Mouse (Mus musculus): ENCODE results near the gene Cerkl.

Gene Cerkl

DNA sequence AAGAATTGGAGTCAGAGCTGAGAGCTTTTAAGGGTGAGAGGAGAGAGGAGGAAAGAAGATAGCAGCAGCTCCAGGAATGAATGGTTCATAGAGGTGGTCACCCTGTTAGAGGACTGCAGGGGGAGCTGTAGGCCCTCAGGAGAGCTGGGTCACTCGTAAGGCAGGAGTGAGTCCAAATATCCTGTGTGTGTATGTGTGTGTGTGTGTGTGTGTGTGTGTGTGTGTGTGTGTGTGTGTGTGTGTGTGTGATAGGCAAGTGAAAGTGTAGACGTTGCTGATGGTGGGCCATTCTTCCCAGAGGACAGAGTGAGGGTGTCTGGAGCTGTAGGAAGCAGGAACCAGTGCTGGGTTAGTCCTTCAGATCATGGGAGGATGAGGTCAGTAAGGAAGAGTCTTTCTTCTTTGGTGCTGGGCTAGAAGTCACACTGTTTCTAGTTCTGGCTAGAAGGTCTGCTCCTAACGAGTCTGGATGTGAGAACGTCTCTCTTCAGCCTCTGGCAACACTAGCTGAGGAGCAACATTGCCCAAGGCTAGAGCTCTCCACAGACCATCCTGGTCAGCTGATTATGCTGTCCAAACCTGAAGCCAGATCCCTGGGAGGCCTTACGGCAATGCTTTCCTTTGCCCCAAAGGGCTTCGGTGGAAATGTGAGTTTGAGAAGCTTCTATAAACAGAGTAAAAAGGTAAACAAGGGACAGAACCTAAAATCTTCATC, 83.9 kb downstream of the Cerkl start:
- DNase-seq (ENCODE audit: low read depth, low spot score), result peak; percentile 84

DNA sequence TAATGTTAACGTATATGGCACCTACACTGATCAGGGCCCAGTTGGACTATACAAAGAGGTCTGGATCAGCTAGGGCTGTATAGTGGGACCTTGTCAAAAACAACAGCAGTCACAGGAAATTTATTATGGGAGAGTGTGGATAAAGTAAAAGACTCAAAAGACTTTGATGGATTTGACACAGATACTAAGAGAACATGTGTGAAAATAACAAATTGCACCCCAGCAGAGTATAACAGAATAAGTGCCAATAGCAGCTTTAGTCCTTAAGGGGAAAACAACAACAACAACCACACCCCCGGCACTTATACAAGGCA, 84.5 kb downstream of the Cerkl start:
- DNase-seq (ENCODE audit: low read depth, low spot score), result no peak

DNA sequence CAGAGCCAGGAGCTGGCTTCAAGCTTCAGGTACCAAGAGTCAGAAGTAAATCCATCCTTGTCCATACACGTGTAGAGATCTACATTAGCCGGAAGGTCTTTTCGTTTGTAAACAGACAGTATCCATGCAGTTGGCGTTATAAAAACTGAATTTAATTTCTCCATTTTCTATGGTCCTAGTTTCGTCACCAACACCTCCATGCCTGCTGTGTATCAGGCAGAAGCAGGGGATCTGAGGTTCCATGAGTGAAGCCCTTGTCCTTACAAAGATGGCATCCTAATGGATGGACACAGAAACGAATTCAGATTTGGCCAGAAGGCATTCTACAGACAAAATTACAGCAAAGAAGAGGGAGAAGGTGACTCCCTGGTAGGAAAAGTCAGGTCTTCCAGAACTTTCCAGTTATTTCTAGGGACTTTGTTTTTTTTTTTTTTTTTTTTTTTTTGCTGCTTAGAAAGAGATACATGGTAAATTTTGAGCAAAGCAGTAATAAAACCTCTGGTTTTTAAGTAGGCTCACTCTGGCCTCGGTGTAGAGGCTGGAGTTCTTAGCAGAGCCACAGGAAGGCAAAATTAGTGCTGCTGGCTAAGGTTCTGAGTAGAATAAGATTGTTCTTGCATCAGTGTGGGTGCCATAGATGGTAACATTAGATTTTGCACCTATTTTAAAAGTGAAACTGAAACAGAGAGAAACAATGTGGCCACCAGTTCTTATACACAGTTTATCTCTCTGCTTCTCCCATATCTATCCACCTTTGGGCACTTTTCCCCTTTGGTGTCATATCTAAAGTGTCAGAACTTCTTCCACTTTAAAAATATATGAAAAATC, 85.0 kb downstream of the Cerkl start:
- peak; percentile 66 for DNase-seq (ENCODE audit: low read depth, low spot score)

- peak; percentile 88 for DNase-seq (ENCODE audit: low read depth, low spot score)
These were observed 85.8 kb downstream of the Cerkl start for GRCm38 (mm10) chr2:79370711-79371312.

DNA sequence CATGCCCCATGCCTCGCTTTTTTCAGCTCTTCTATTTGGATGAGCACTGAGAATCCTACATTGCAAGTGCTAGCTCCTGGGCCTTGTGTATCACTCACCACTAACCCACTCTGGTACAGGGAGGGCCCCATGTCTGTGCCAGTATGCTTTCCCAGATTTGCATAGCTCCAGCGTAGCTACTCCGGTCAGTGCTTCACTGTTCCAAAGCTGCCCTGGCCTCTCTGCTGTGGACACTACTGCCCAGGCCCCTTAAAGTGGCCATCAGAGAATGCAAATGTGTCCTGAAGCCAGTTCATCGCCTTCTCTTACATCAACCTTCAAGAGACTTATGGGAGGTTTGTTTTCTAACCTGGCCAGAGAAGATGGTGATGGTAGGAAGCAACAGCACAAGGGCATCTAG, 86.7 kb downstream of the Cerkl start:
- peak; percentile 81 for DNase-seq (ENCODE audit: low read depth, low spot score)

- DNase-seq (ENCODE audit: low read depth, low spot score), result peak; percentile 92
These were observed 87.5 kb downstream of the Cerkl start for GRCm38 (mm10) chr2:79369061-79369524.

DNA sequence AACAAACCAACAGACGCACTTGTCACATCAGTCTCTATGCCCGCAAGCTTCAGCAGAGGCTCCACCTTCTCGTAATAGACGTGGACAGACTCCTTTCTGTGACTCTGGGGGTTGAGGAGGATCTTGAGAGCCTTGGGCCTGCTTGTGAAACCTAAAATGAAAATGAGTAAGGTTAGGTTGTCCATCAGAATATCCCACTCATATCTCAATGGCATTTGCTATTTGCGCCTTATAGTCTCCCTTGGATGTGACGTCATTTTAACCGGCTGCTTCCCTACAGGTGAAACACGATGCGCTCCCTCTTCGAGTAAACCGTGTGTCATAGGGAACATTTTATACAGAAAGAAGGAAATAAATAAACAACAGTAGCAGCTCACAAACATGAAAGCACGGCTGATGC, 87.9 kb downstream of the Cerkl start:
- DNase-seq (ENCODE audit: low read depth, low spot score), result peak; percentile 83

DNA sequence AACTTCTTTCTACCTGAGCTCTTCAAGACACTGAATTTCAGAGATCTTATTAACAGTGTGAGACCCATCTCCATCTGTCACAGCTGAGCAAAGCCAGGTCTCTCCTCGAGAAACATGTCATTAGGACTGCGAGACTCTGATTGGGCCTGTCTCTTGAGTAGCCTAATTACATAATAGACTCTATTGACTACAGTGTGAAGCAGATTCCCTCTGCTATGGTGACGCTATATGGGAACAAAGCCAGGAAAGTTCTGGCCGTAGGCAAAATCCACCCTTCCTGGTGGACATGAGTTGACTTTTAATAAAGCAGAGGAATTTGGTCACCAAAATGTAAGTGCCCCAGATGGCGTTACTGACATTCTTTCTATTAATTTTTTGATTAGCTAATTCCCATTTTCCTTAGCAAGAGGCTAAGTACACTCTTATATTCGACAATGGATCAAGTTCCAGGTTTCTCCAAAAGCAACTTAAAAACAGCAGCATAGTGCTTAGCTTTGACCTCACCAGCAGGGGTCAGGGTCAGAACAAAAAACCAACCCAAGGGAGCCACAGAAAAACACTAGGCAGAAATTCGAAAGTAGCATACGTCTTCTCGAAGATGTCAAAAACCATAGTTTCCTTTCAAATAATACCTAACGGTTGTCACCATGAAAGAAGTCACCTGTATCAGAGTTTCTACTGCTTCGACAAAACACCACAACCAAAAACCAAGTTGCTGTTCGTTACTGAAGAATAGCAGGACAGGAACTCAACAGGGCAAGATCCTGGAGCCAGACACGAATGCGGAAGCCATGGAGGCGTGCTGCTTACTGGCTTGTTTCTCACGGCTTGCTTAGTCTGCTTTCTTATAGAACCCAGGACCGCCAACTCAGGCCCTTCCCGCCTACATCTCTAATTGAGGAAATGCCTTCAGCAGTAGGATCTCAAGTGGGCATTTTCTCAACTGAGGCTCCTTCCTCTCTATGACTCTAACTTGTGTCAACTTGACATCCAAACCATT, 88.8 kb downstream of the Cerkl start:
- peak; percentile 86 for DNase-seq (ENCODE audit: low read depth, low spot score)

DNA sequence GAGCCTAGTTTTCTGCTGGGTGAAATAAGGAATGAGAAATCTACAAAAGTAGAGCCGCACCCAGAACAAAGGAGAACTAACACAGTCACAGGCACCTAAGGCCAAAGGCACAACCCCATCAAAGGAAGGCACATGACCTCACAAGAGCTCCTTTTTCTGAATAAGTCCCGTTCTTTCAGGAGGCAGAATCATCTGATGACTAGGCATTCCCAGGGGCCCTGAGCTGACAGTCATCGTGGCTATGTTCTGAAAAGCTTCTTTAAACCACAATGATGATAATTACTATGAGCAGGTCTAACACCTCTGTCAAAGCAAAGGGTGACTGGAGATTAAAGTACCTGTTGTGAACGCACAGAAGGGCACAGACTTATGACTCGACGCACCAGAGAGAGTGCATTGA, 92.7 kb downstream of the Cerkl start:
- DNase-seq (ENCODE audit: low read depth, low spot score), result no peak

- no peak for DNase-seq (ENCODE audit: low read depth, low spot score)
These were observed 94.6 kb downstream of the Cerkl start for GRCm38 (mm10) chr2:79362029-79362428.

- no peak for DNase-seq (ENCODE audit: low read depth, low spot score)
These were observed 98.8 kb downstream of the Cerkl start for GRCm38 (mm10) chr2:79357835-79358234.

GRCm38 (mm10) chr2:79354773-79355172, 101.8 kb downstream of the Cerkl start:
- no peak for DNase-seq (ENCODE audit: low read depth, low spot score)

GRCm38 (mm10) chr2:79352100-79352802, 104.3 kb downstream of the Cerkl start:
- DNase-seq (ENCODE audit: low read depth, low spot score), result no peak

GRCm38 (mm10) chr2:79351179-79352099, 105.1 kb downstream of the Cerkl start:
- no peak for DNase-seq (ENCODE audit: low read depth, low spot score)

DNA sequence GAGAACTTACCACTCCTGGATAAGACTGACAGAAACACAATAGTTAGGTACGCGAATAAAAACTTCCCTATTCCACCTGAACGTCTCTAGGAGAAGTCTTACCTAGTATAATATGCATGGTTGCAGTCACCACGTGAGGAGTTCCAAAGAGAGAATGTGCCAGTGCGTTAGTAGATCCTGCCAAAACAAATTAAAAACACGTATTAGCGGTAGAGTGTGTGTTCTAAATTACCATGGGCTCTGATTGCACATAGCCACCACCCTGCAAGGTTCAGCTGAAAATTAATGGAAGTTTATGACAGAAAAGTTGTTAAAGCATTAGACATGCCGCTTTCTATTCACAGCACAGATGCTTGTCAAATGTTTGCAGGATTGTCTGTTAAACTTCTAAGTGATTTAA, 113.5 kb downstream of the Cerkl start:
- DNase-seq (ENCODE audit: low read depth, low spot score), result no peak

DNA sequence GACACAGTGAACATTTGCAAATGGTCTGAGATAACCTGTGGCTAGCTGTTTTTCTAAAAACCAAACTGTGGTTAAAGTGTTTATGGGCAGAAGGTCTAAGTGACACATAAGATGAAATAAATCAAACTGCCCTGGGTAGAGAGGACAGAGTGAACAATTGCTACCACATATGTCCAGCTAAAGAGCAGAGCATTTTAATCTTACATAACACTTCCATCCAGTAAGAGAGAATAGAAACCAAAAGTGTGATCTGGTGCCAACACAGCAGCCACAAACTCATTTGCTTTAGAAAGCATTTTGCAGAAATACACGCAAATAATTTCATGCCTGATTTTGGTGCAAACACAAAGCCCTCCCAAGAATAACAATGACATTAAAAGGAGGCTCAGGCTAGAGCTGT, 117.6 kb downstream of the Cerkl start:
- DNase-seq (ENCODE audit: low read depth, low spot score), result no peak

DNA sequence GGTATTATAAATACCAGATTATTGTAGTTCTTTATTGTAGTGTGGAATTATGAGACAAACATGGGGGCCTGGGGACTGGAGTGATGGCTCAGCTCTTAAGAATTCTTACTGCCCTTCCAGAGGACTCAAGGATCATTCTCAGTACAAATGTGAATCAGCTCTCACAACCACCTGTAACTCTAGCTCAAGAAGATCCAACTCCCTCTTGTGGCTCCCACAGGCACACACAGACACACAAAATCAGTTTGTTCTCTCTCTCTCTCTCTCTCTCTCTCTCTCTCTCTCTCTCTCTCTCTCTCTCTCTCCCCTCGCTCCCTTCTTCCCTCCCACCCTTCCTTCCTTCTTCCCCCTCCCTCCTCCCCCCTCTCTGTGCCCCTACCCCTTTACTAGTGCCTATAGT, 120.4 kb downstream of the Cerkl start:
- DNase-seq (ENCODE audit: low read depth, low spot score), result no peak

GRCm38 (mm10) chr2:79334661-79335060, 121.9 kb downstream of the Cerkl start:
- DNase-seq (ENCODE audit: low read depth, low spot score), result no peak

DNA sequence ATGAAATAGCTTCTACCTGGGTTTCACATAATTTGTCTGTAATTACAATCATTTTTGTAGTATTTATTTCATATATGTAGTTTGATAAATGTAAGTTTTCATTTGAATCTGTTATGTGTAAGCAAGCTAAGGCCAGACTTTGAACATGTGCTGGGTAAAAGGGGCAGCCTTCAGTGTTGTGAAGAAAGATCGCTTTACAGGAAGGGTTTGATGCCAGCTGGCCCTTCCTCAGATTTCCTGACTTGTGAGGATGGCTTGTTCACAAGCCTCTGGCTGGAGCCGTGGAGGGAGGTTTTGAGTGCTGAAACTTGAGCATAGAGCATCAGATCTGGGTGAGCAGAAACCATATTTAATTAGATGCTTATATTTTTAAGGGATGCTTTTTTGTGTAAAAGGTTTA, 128.5 kb downstream of the Cerkl start:
- DNase-seq (ENCODE audit: low read depth, low spot score), result no peak

Measured in A20 (cell line).